Mouse (Mus musculus): ENCODE measurements around the gene 4932414N04Rik.

GRCm38 (mm10) chr2:68782268-68783132 is 126.2 kb downstream of the 4932414N04Rik start:
- TF ChIP-seq CTCF (IDR thresholded peaks at IDR 0.05; ENCODE audit: extremely low read depth, insufficient read depth, insufficient read length, insufficient replicate concordance) = no peak
- TF ChIP-seq POLR2A (IDR thresholded peaks at IDR 0.05; ENCODE audit: low read depth, low read length) = no peak
